Mouse (Mus musculus) stomach, postnatal 0 days (tissue): ENCODE measurements around the gene Gbf1. TPM values are rescaled to one million over a fixed set of nuclear protein-coding genes. Genes with fewer than 3 reads are reported as not detected.
A peak's percentile ranks its signal among the peaks of the same experiment; 100 is the strongest.

ENCODE experiments used
- ATAC-seq: fragments of 200-750 bp; cut with Nextera tagmentation; 2 replicates; pipeline ENCODE4 v1.8.0; 2017; ENCODE audit not compliant: low FRiP score, low TSS enrichment
- DNase-seq: peaks from one replicate; pipeline ENCODE4 v3.0.0-alpha.2; 2016; ENCODE audit warnings: low spot score
- H3K27ac ChIP-seq: fragments of 300-500 bp; sonication (generic); replicated peaks from 2 replicates; pipeline ENCODE4 v1.5.1; 2014; ENCODE audit warnings: mild to moderate bottlenecking, control low read depth
- H3K27me3 ChIP-seq: fragments of 300-500 bp; sonication (generic); 2 replicates; pipeline ENCODE4 v1.6.1; 2014; ENCODE audit warnings: low read length; ENCODE audit not compliant: control insufficient read depth, insufficient read depth
- H3K36me3 ChIP-seq: fragments of 300-500 bp; sonication (generic); 2 replicates; pipeline ENCODE4 v1.6.1; 2014; ENCODE audit warnings: low read length, mixed read lengths; ENCODE audit not compliant: control insufficient read depth, insufficient read depth
- H3K4me1 ChIP-seq: fragments of 300-500 bp; sonication (generic); replicated peaks from 2 replicates; pipeline ENCODE4 v1.6.1; 2014; ENCODE audit warnings: antibody characterized with exemption; ENCODE audit not compliant: control insufficient read depth, insufficient read depth
- H3K4me2 ChIP-seq: fragments of 300-500 bp; sonication (generic); replicated peaks from 2 replicates; pipeline ENCODE4 v1.6.1; 2014; ENCODE audit warnings: low read depth, mild to moderate bottlenecking, control low read depth, moderate library complexity
- H3K4me3 ChIP-seq: fragments of 300-500 bp; sonication (generic); 2 replicates; pipeline ENCODE4 v1.5.1; 2014; ENCODE audit warnings: low read depth, low read length, control low read depth
- H3K9ac ChIP-seq: fragments of 300-500 bp; sonication (generic); 2 replicates; pipeline ENCODE4 v1.6.1; 2014; ENCODE audit warnings: mild to moderate bottlenecking, low read length, control low read depth, mixed read lengths
- H3K9me3 ChIP-seq: fragments of 300-500 bp; sonication (generic); 2 replicates; pipeline ENCODE4 v1.6.1; 2016; ENCODE audit warnings: low read length; ENCODE audit not compliant: control insufficient read depth
- CTCF ChIP-seq: IDR thresholded peaks from 2 replicates; pipeline ENCODE4 v1.5.1; 2016; ENCODE audit warnings: antibody characterized with exemption, low read depth, mild to moderate bottlenecking, moderate library complexity
- EP300 ChIP-seq: optimal IDR thresholded peaks from 2 replicates; pipeline ENCODE3; 2016; ENCODE audit warnings: antibody characterized with exemption
- WGBS: fragments of 180-500 bp; shearing (Covaris S2); extraction: QIAGEN DNeasy Blood & Tissue Kit; methylation state at CpG from one replicate; pipeline ENCODE4 v1.1.7; 2014; 5-methylcytosine and 5-hydroxymethylcytosine counted together
- polyA plus RNA-seq: library from polyadenylated mRNA; unstranded; fragments of >200 nt; fragmentation: Nextera tagmentation; extraction: Ambion mirVana; gene quantifications from 2 replicates; pipeline ENCODE4 v1.2.1, GENCODE M21; 2015

Gene Gbf1
- polyA plus RNA-seq, 1 experiment from 2014 or later: 29.0 TPM

DNA sequence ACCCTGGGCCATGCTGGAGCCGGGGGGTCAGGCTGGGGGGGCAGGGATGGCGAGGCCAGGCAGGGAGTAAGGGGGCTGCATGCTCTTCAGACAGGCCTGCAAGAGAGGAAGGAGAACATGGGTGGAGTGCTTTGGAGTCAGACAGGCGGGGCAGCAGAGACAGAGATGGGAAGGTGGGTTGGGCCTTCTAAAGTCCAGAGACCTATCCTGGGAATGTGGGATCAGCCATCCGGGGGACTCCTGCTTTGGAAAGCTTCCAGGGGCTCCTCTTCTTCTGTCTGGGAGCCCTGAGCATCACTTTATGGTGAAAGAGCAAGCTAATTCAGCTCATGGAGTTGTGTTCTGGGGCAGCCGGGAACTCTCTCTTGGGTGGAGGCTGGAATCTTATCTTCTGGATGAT lies 172.6 kb downstream of the Gbf1 start:
- ATAC-seq (no peak), DNase-seq (no peak)
- H3K27ac ChIP-seq: no peak overlapping the region
- H3K9me3 ChIP-seq: no peaks in the 10 kb centered on the region
- H3K9ac ChIP-seq: no peak overlapping the region
- WGBS: 62% methylated on average over 5 of the region's 5 CpGs
- no peak overlapping the region for H3K4me2 ChIP-seq
- no peaks in the 10 kb centered on the region; the same call in 1 of the 2 replicates for H3K27me3 ChIP-seq
- H3K4me3 ChIP-seq: no peak overlapping the region
- no peaks in the 10 kb centered on the region for H3K36me3 ChIP-seq
- TF ChIP-seq EP300: no peak
- no peak for TF ChIP-seq CTCF
- peaks cover 7% of the 10 kb centered on the region for H3K4me1 ChIP-seq

DNA sequence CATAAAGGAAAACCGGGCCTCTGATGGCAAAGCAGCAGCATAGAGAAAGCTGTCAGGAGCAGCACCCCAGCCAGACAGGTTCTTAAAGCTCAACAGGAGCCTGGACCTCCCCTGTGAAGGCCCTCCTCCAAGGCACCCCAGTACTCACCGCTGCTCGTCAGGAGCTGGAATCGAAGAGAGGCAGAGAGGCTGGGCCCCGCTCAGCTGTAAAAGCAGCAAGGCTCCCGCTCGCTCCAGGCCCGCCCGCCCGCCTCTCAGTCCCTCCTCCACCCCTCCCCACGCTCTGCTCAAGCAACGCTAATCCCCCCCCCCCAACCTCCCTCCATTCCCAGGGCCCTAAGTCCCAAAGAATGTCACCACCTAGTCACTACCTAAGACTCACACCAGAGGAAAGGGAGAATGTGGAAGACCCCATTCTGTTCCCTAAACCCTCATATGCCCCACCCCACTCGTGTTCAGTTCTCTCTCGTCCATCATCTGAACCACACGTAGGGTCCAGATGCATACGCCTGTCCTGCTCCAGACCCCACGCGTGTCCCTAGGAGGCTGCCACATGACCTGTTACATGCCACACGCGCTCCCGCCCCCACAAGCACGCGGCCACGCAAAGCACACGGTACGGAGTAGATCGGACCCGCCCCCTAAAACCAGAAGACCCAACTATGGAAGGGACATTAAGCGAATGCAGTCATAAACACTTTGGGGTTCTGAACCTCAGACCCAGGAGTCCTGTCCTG lies 173.9 kb downstream of the Gbf1 start:
- H3K27me3 ChIP-seq: no peaks in the 10 kb centered on the region; the same call in 1 of the 2 replicates
- peaks cover 7% of the 10 kb centered on the region for H3K4me1 ChIP-seq
- H3K36me3 ChIP-seq: peaks cover 6% of the 10 kb centered on the region
- TF ChIP-seq EP300: no peak
- TF ChIP-seq CTCF: no peak
- H3K9ac ChIP-seq: no peak overlapping the region
- 9% methylated on average over 28 of the region's 29 CpGs for WGBS
- no peak for ATAC-seq
- no peaks in the 10 kb centered on the region for H3K9me3 ChIP-seq
- no peak overlapping the region for H3K4me3 ChIP-seq
- no peak overlapping the region for H3K27ac ChIP-seq
- no peak for DNase-seq
- H3K4me2 ChIP-seq: 0 out of 2 replicates have a peak overlapping the region, but pooled peaks have one; percentile 46

DNA sequence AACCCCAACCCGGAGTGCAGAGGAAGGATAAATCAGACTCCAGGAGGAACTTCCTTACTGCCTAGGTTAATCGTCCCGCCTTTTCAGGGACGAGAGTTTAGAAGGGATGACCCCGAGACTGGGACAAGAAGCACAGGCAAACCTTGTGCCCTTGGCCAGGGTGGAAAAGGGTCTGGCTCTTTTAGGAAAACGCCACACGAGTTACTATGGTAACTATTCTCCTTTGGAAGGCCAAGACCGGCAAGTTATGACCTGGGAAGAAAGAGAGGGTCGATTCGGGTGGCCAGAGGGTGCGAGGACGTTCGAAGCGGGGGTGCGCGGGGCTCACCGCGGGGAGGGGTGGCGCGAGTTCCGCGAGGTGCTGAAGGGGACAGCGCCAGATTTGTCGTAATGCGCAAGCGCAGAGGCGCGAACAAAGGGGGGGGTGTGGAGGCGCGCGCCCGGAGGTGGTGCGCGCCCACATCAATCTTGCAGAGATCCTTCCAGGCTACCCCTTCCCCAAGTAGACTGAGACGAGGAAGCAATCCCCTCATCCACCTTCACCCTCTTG lies 174.5 kb downstream of the Gbf1 start, which contains the start of gene Psd:
Gene Psd (minus strand): TSS at position 401 of the 550 bp plus-strand sequence.
- H3K9ac ChIP-seq: peak within 1 kb of the TSS; percentile 65
- no peaks in the 10 kb centered on the region; the same call in 1 of the 2 replicates for H3K27me3 ChIP-seq
- ATAC-seq: no peak
- H3K36me3 ChIP-seq: peaks cover 9% of the 10 kb centered on the region
- peak within 1 kb of the TSS; percentile 65 for H3K4me3 ChIP-seq
- DNase-seq: peak; percentile 59
- H3K27ac ChIP-seq: peak within 1 kb of the TSS; percentile 81
- no peaks in the 10 kb centered on the region for H3K9me3 ChIP-seq
- H3K4me2 ChIP-seq: peak within 1 kb of the TSS; percentile 99
- TF ChIP-seq EP300 (no peak), CTCF (no peak)
- H3K4me1 ChIP-seq: peaks cover 7% of the 10 kb centered on the region
- under 1% methylated on average over 35 of the region's 35 CpGs for WGBS

DNA sequence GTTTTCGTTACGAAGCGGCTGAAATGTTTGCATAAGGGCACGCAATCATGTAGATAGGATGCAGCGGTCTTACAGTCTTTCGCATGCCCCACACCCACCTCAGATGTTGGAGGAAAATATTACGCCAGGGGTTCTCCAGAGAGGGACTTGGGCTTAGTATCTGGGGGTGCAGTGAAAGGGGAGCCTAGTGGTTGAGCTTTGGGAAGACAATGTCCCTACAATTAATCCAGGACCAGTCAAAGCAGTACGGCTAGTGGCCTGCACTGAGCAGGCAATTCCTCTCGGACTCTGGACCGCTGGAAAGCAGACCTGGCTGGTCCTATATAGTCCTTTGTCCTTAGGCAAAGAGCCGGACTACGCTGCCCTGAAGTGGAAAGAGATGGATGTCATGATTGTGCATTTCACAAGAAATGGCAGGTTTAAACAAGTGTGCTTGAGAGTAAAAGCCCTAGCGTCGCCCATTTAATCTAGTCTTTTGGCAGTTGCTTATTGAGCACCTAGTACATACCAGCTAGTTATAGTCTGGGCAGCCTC lies 175.3 kb downstream of the Gbf1 start:
- Histone ChIP-seq H3K4me2 (peak overlapping the region; percentile 99), H3K9me3 (no peaks in the 10 kb centered on the region), H3K36me3 (peaks cover 9% of the 10 kb centered on the region), H3K27me3 (no peaks in the 10 kb centered on the region; the same call in 1 of the 2 replicates), H3K9ac (peak overlapping the region; percentile 65), H3K4me3 (peak overlapping the region; percentile 65), H3K4me1 (peaks cover 7% of the 10 kb centered on the region), H3K27ac (peak overlapping the region; percentile 81)
- 26% methylated on average over 14 of the region's 14 CpGs for WGBS
- TF ChIP-seq CTCF (no peak), EP300 (no peak)
- DNase-seq: no peak
- ATAC-seq: no peak

DNA sequence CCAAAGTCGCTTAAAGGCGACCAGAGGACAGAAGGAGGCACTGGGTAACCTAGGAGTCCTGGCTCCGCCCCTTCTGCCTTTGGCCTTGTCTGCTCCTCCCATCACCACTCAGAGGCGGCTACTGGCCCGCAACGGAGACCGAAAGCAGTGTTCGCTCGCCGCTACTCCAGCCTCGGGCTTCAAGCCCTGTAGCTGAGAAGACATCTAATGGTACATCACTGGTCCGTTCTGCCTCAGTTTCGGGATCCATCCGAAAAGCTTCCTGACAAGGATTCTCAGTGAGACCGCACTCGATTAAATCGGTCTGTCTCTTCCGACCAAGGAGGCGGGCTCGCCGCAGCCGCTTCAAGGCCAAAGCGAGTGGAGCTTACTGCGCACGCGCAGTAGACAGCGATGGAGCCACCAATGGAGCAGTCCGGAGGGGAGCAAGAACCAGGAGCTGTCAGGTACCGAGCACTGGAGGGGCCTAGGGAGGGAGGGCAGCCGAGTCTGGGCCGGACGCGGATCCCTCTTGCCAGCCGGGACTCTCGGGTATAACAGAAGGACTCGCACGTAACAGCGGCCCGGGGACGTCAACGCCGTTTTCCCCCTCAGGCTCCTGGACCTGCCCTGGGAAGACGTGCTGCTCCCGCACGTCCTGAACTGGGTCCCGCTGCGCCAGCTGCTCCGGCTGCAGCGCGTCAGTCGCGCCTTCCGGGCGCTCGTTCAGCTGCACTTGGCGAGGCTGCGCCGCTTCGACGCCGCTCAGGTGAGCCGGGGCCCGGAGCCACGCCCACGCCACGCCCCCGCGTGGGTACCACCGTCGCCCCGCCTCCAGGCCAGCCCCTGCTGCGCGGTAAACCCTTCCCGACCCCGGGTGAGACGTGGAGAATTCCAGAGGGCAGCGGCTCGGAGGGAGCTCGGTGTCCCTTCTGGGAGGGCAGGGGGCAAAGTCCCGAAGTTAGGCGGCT lies 176.0 kb downstream of the Gbf1 start, which contains the start of gene Fbxl15:
Gene Fbxl15 (plus strand): TSS at position 104 of the 950 bp plus-strand sequence.
- peaks cover 9% of the 10 kb centered on the region for H3K36me3 ChIP-seq
- DNase-seq (peak; percentile 91), ATAC-seq (peak; percentile 86)
- under 1% methylated on average over 74 of the region's 81 CpGs for WGBS
- H3K9ac ChIP-seq: peak within 1 kb of the TSS; percentile 65
- peak within 1 kb of the TSS; percentile 99 for H3K4me2 ChIP-seq
- peak within 1 kb of the TSS; percentile 81 for H3K27ac ChIP-seq
- no peaks in the 10 kb centered on the region for H3K9me3 ChIP-seq
- H3K4me3 ChIP-seq: peak within 1 kb of the TSS; percentile 65
- no peak for TF ChIP-seq EP300
- TF ChIP-seq CTCF: 0 out of 2 replicates have a peak, but pooled peaks have one; percentile 9
- H3K4me1 ChIP-seq: peaks cover 7% of the 10 kb centered on the region
- no peaks in the 10 kb centered on the region; the same call in 1 of the 2 replicates for H3K27me3 ChIP-seq
